Mouse (Mus musculus) G1E (cell line): ENCODE measurements around the gene Cdrt4.

ENCODE experiments used
- CTCF ChIP-seq: IDR thresholded peaks from 2 replicates; pipeline ENCODE4 v1.5.1; 2012; ENCODE audit warnings: low read depth, low read length, inconsistent platforms, mixed read lengths
- TAL1 ChIP-seq: conservative IDR thresholded peaks from 2 replicates; pipeline ENCODE4 v1.6.1; 2012; ENCODE audit warnings: low read depth, low read length, inconsistent platforms, mixed read lengths

- TF ChIP-seq CTCF, result no peak
- TF ChIP-seq TAL1, result no peak
Measured at GRCm38 (mm10) chr11:63025476-63025875, 74.5 kb downstream of the Cdrt4 start.
